ENCODE assay signal across 8 mouse cellular contexts in the genomic region with DNA sequence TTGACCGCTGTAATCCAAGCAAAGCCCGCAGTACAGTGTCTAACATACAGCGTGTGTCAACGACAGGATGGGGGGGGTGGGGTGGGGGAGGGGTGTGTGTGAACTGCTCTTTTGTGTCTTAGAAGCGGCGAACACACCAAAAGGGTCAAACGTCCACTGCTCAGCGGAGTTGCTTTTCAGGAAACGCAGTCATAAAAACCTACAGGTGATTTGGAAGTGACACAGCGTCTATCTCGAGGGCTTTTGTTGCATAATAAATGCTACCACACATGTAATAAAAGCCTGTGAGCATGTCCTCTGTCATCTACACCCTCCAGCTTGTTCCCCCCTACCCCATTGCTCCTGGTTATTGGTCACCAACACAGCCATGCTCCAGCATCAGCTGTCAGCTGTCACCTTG. TPM values are rescaled to one million over a fixed set of nuclear protein-coding genes. Genes with fewer than 3 reads are reported as not detected.
DNase-seq lines count a peak whose midpoint lies in the region; ATAC-seq and TF ChIP-seq lines count a peak whose summit lies in the region.

No protein-coding gene starts in this region.

- H3K4me1 ChIP-seq in heart, adult 2 months (ENCODE audit: control insufficient read depth, insufficient read depth, low read length), result peaks cover 6% of the 10 kb centered on the region
- peaks cover 25% of the 10 kb centered on the region for H3K4me1 ChIP-seq in forebrain, embryonic 16.5 days (replicated peaks; ENCODE audit: control insufficient read depth, insufficient read depth, low read length)
- peaks cover 6 to 15% of the 10 kb centered on the region in 2 experiments for H3K4me1 ChIP-seq in liver, embryonic 14.5 days (replicated peaks; ENCODE audit: control insufficient read depth in 2 of 2, insufficient read depth in 2 of 2, low read length in 1 of 2)

- H3K27ac ChIP-seq in heart, adult 2 months, result peak overlapping the region; percentile 2
- H3K27ac ChIP-seq in forebrain, embryonic 16.5 days (ENCODE audit: low read length), result peak overlapping the region; percentile 75
- no peak overlapping the region for H3K27ac ChIP-seq in liver, embryonic 14.5 days

- peak overlapping the region; percentile 55 for H3K4me3 ChIP-seq in heart, adult 2 months
- no peak overlapping the region for H3K4me3 ChIP-seq in C2C12 (ENCODE audit: insufficient read depth, poor library complexity, severe bottlenecking)
- peak overlapping the region; percentile 36 for H3K4me3 ChIP-seq in forebrain, embryonic 16.5 days (replicated peaks; ENCODE audit: low read length)
- H3K4me3 ChIP-seq in liver, embryonic 14.5 days (ENCODE audit: insufficient read depth in 1 of 2, low read depth in 2 of 2, low read length in 2 of 2), result peak overlapping the region; percentile 40 to 50; a peak in 3 of 4 replicates

- H3K79me3 ChIP-seq in C2C12 (ENCODE audit: low read depth), result no peaks in the 10 kb centered on the region

- peak overlapping the region; percentile 58 for H3K4me2 ChIP-seq in forebrain, embryonic 16.5 days (ENCODE audit: low read length)
- peak overlapping the region; percentile 65 for H3K4me2 ChIP-seq in liver, embryonic 14.5 days (ENCODE audit: low read depth)

- TF ChIP-seq CTCF in heart, adult 2 months (IDR thresholded peaks at IDR 0.05), result no peak
- no peak for TF ChIP-seq CTCF in C2C12 (IDR thresholded peaks at IDR 0.05; ENCODE audit: control insufficient read depth, insufficient read depth, insufficient read length)
- no peak for TF ChIP-seq CTCF in liver, embryonic 14.5 days (IDR thresholded peaks at IDR 0.05; ENCODE audit: low read depth)

- no peak for DNase-seq in heart, adult 2 months
- no peak for DNase-seq in heart, postnatal 36 days
- no peak for DNase-seq in liver, embryonic 14.5 days (ENCODE audit: low read depth in 3 of 3, low spot score in 3 of 3)
- no peak for DNase-seq in MN1 (ENCODE audit: low spot score)
- DNase-seq in cerebellum, adult 11 months, result no peak
- DNase-seq in left cerebral cortex, adult 9 months (ENCODE audit: low spot score in 2 of 2), result no peak

- H3K36me3 ChIP-seq in heart, adult 2 months (ENCODE audit: control insufficient read depth, insufficient read depth, low read length), result no peaks in the 10 kb centered on the region
- H3K36me3 ChIP-seq in C2C12 (ENCODE audit: control insufficient read depth, insufficient read depth), result no peaks in the 10 kb centered on the region
- H3K36me3 ChIP-seq in forebrain, embryonic 16.5 days (ENCODE audit: control insufficient read depth, insufficient read depth), result no peaks in the 10 kb centered on the region
- no peaks in the 10 kb centered on the region for H3K36me3 ChIP-seq in liver, embryonic 14.5 days (replicated peaks; ENCODE audit: control insufficient read depth, insufficient read depth, low read depth)

- no peak for TF ChIP-seq EP300 in heart, adult 2 months (IDR thresholded peaks at IDR 0.05; ENCODE audit: insufficient read depth, low read depth, low read length)
- TF ChIP-seq EP300 in liver, embryonic 14.5 days (IDR thresholded peaks at IDR 0.05; ENCODE audit: low read depth), result no peak

- no peak overlapping the region for H3K9ac ChIP-seq in heart, adult 2 months (ENCODE audit: low read depth, low read length)
- H3K9ac ChIP-seq in forebrain, embryonic 16.5 days (replicated peaks; ENCODE audit: low read depth, low read length), result peak overlapping the region; percentile 50
- H3K9ac ChIP-seq in liver, embryonic 14.5 days (replicated peaks), result no peak overlapping the region

- no peak overlapping the region for H3ac ChIP-seq in C2C12 (ENCODE audit: control insufficient read depth, insufficient read length, low read depth)

- no peaks in the 10 kb centered on the region for H3K27me3 ChIP-seq in heart, adult 2 months (ENCODE audit: control insufficient read depth, insufficient read depth, low read length)
- peaks cover 8% of the 10 kb centered on the region for H3K27me3 ChIP-seq in C2C12 (ENCODE audit: control insufficient read depth, insufficient read depth, insufficient read length)
- H3K27me3 ChIP-seq in forebrain, embryonic 16.5 days (replicated peaks; ENCODE audit: control insufficient read depth, insufficient read depth, low read length), result no peaks in the 10 kb centered on the region
- no peaks in the 10 kb centered on the region for H3K27me3 ChIP-seq in liver, embryonic 14.5 days (ENCODE audit: control insufficient read depth, insufficient read depth, low read length)

- no peaks in the 10 kb centered on the region for H3K9me3 ChIP-seq in forebrain, embryonic 16.5 days (ENCODE audit: control insufficient read depth, low read length)
- no peaks in the 10 kb centered on the region for H3K9me3 ChIP-seq in liver, embryonic 14.5 days (ENCODE audit: control insufficient read depth, low read length)

- no peak for ATAC-seq in forebrain, embryonic 16.5 days
- no peak for ATAC-seq in liver, embryonic 14.5 days (ENCODE audit: insufficient read depth)

- 10% methylated on average over 11 of the region's 11 CpGs for WGBS in heart, adult 2 months
- 17% methylated on average over 11 of the region's 11 CpGs for WGBS in forebrain, embryonic 16.5 days
- WGBS in liver, embryonic 14.5 days (ENCODE audit: insufficient replicate concordance), result 20% methylated on average over 11 of the region's 11 CpGs

- intact Hi-C loops in heart, adult 2 months (cut with DNase I), result loop anchor here (2.0 to 5.0 kb wide), 3 partner anchors 78 to 242 kb away; a partner anchor contains a TSS
- intact Hi-C loops in heart, postnatal 36 days (cut with DNase I), result loop anchor here (2.0 to 5.0 kb wide), 6 partner anchors 76 to 491 kb away; a partner anchor contains a TSS

- TF ChIP-seq POLR2A in heart, adult 2 months (IDR thresholded peaks at IDR 0.05; ENCODE audit: insufficient read depth, low read depth, low read length), result no peak

- H3K79me2 ChIP-seq in heart, adult 2 months (replicated peaks; ENCODE audit: control insufficient read depth, insufficient read depth, low read length), result 0 out of 2 replicates have a peak, but pooled peaks cover 2% of the 10 kb centered on the region
- H3K79me2 ChIP-seq in C2C12 (ENCODE audit: control insufficient read depth, insufficient read depth), result no peaks in the 10 kb centered on the region

TF ChIP-seq in C2C12, 6 proteins besides CTCF, POLR2A, EP300 and RAD21:
- TF ChIP-seq MAX (IDR thresholded peaks at IDR 0.05) (no peak), CEBPB (IDR thresholded peaks at IDR 0.05; ENCODE audit: low read depth) (peak; percentile 20)

RNA-seq across cellular contexts. Expression of a gene that starts 4.5 kb away (rescaled TPM):
- total RNA-seq in heart, adult 2 months (2021), result 10 to 100 TPM; 43.7 to 48.1 TPM
- polyA plus RNA-seq in heart, adult 2 months (2012; rRNA removed), result 9.4 and 13.1 TPM in 2 replicates
- 10 to 100 TPM; 42.3 to 53.3 TPM for total RNA-seq in heart, postnatal 36 days (2021)
- polyA plus RNA-seq in C2C12 (2012; fragmentation: generic; extraction: Trizol), result 9.4 TPM
- 30.2 and 41.6 TPM in 2 replicates for polyA plus RNA-seq in forebrain, embryonic 16.5 days (2015; fragmentation: Nextera tagmentation; extraction: Ambion mirVana)
- 6.3 and 8.8 TPM in 2 replicates for polyA plus RNA-seq in liver, embryonic 14.5 days (2012; rRNA removed)
- polyA plus RNA-seq in liver, embryonic 14.5 days (2014; fragmentation: Nextera tagmentation; extraction: Ambion mirVana), result 8.1 and 8.9 TPM in 2 replicates

RNA-seq across cellular contexts. Expression of a gene that starts 34.9 kb away (rescaled TPM):
- not detected for total RNA-seq in heart, adult 2 months (2021)
- polyA plus RNA-seq in heart, adult 2 months (2012; rRNA removed), result 0.09 and 0.21 TPM in 2 replicates
- under 1 TPM in 1 of 2 experiments, not detected in 1; 0.17 TPM for total RNA-seq in heart, postnatal 36 days (2021)
- 0.01 TPM for polyA plus RNA-seq in C2C12 (2012; fragmentation: generic; extraction: Trizol)
- polyA plus RNA-seq in forebrain, embryonic 16.5 days (2015; fragmentation: Nextera tagmentation; extraction: Ambion mirVana), result 0.12 TPM in 1 of 2 replicates, not detected in the other
- 0.69 and 0.81 TPM in 2 replicates for polyA plus RNA-seq in liver, embryonic 14.5 days (2012; rRNA removed)
- polyA plus RNA-seq in liver, embryonic 14.5 days (2014; fragmentation: Nextera tagmentation; extraction: Ambion mirVana), result 1.2 and 1.7 TPM in 2 replicates
